Mouse (Mus musculus) heart, adult 2 months (tissue): ENCODE data around the gene Wdr1. TPM values are rescaled to one million over a fixed set of nuclear protein-coding genes. Genes with fewer than 3 reads are reported as not detected.

Source experiments
- DNase-seq, 2 experiments: peaks; one replicate each; pipeline ENCODE4 v3.0.0; 2021
- H3K27ac ChIP-seq: fragments of 200-600 bp; 2 replicates; pipeline ENCODE4 v1.8.1; 2022
- H3K27me3 ChIP-seq: fragments of 200-500 bp; 2 replicates; pipeline ENCODE4 v1.6.1; 2012; ENCODE audit warnings: mild to moderate bottlenecking, low read length, inconsistent platforms, mixed read lengths; ENCODE audit not compliant: control insufficient read depth, insufficient read depth
- H3K36me3 ChIP-seq: fragments of 200-500 bp; 2 replicates; pipeline ENCODE4 v1.6.1; 2012; ENCODE audit warnings: low read length, inconsistent platforms; ENCODE audit not compliant: control insufficient read depth, insufficient read depth
- H3K4me1 ChIP-seq: fragments of 200-500 bp; 2 replicates; pipeline ENCODE4 v1.6.1; 2011; ENCODE audit warnings: low read length; ENCODE audit not compliant: control insufficient read depth, insufficient read depth
- H3K4me3 ChIP-seq: fragments of 200-600 bp; 2 replicates; pipeline ENCODE4 v1.8.1; 2022
- H3K79me2 ChIP-seq: fragments of 200-500 bp; replicated peaks from 2 replicates; pipeline ENCODE4 v1.6.1; 2012; ENCODE audit warnings: mild to moderate bottlenecking, inconsistent platforms, low read length, moderate library complexity, mixed read lengths; ENCODE audit not compliant: control insufficient read depth, insufficient read depth
- H3K9ac ChIP-seq: fragments of 200-500 bp; 2 replicates; pipeline ENCODE4 v1.6.1; 2012; ENCODE audit warnings: low read depth, mild to moderate bottlenecking, control low read depth, inconsistent platforms, low read length, mixed read lengths
- CTCF ChIP-seq: fragments of 200-600 bp; IDR thresholded peaks from 2 replicates; pipeline ENCODE4 v1.8.1; 2022; ENCODE audit warnings: antibody characterized with exemption, mild to moderate bottlenecking, moderate library complexity
- EP300 ChIP-seq: fragments of 200-500 bp; IDR thresholded peaks from 2 replicates; pipeline ENCODE4 v1.6.1; 2011; ENCODE audit warnings: low read depth, low read length, control low read depth; ENCODE audit not compliant: insufficient read depth
- POLR2A ChIP-seq: fragments of 200-500 bp; IDR thresholded peaks from 2 replicates; pipeline ENCODE4 v1.6.1; 2011; ENCODE audit warnings: mild to moderate bottlenecking, low read depth, low read length, control low read depth; ENCODE audit not compliant: insufficient read depth
- WGBS: fragments of 180-500 bp; shearing (Covaris S2); methylation state at CpG from one replicate; pipeline ENCODE4 v1.1.7; 2018; 5-methylcytosine and 5-hydroxymethylcytosine counted together
- intact Hi-C: fragments of 180-260 bp; cut with DNase I; formaldehyde crosslinking; loops from one replicate; pipeline ENCODE4 v1.15.1; 2025
- polyA plus RNA-seq: library from polyadenylated mRNA; depleted of rRNA; stranded (reverse); fragments of >200 nt; gene quantifications from 2 replicates; pipeline ENCODE4 v1.2.3, GENCODE M21; 2012
- total RNA-seq, 2 experiments: library from RNA; stranded (reverse); gene quantifications; 2 replicates each; pipeline ENCODE4 v1.2.3; 2021

Wdr1 gene
- total and polyA plus RNA-seq, 3 experiments = 105 to 119 (median 107) TPM

- Histone ChIP-seq H3K36me3 (no peaks in the 10 kb centered on the region), H3K4me3 (no peak overlapping the region), H3K79me2 (no peaks in the 10 kb centered on the region), H3K4me1 (no peaks in the 10 kb centered on the region), H3K27ac (no peak overlapping the region), H3K9ac (no peak overlapping the region), H3K27me3 (no peaks in the 10 kb centered on the region)
- 42% methylated on average over 4 of the region's 4 CpGs for WGBS
- intact Hi-C loops = no loop called here
- no peak for DNase-seq
- no peak for TF ChIP-seq POLR2A
- TF ChIP-seq EP300 = no peak
- TF ChIP-seq CTCF = no peak
Measured at GRCm38 (mm10) chr5:38509568-38509967, 53.5 kb downstream of the Wdr1 start.

- H3K4me1 ChIP-seq = no peaks in the 10 kb centered on the region
- no peaks in the 10 kb centered on the region for H3K36me3 ChIP-seq
- no peak overlapping the region for H3K27ac ChIP-seq
- no peak overlapping the region for H3K9ac ChIP-seq
- H3K79me2 ChIP-seq = no peaks in the 10 kb centered on the region
- DNase-seq = peak in 1 of 2 experiments; percentile 25
- no peak for TF ChIP-seq CTCF
- TF ChIP-seq POLR2A = no peak
- TF ChIP-seq EP300 = no peak
- H3K4me3 ChIP-seq = no peak overlapping the region
- 56% methylated on average over 3 of the region's 3 CpGs for WGBS
- intact Hi-C loops = no loop called here
- no peaks in the 10 kb centered on the region; the same call in 1 of the 2 replicates for H3K27me3 ChIP-seq
Measured at GRCm38 (mm10) chr5:38505435-38505765, 57.6 kb downstream of the Wdr1 start.

GRCm38 (mm10) chr5:38504747-38505434 lies 58.1 kb downstream of the Wdr1 start:
- WGBS = 60% methylated on average over 6 of the region's 6 CpGs
- no peak for DNase-seq
- TF ChIP-seq POLR2A = no peak
- no peaks in the 10 kb centered on the region for H3K4me1 ChIP-seq
- no peak overlapping the region for H3K4me3 ChIP-seq
- H3K36me3 ChIP-seq = no peaks in the 10 kb centered on the region
- no peak overlapping the region for H3K9ac ChIP-seq
- H3K27ac ChIP-seq = no peak overlapping the region
- H3K27me3 ChIP-seq = no peaks in the 10 kb centered on the region; the same call in 1 of the 2 replicates
- intact Hi-C loops = no loop called here
- no peaks in the 10 kb centered on the region for H3K79me2 ChIP-seq

- WGBS = 53% methylated on average over 1 of the region's 1 CpGs
- intact Hi-C loops = no loop called here
- H3K36me3 ChIP-seq = no peaks in the 10 kb centered on the region
- no peak overlapping the region for H3K9ac ChIP-seq
- no peak for TF ChIP-seq CTCF
- TF ChIP-seq EP300 = no peak
- TF ChIP-seq POLR2A = no peak
- DNase-seq = peak in 1 of 2 experiments; percentile 29
- no peak overlapping the region for H3K4me3 ChIP-seq
- no peaks in the 10 kb centered on the region; the same call in 1 of the 2 replicates for H3K27me3 ChIP-seq
- no peak overlapping the region for H3K27ac ChIP-seq
- H3K79me2 ChIP-seq = no peaks in the 10 kb centered on the region
- no peaks in the 10 kb centered on the region for H3K4me1 ChIP-seq
Measured at GRCm38 (mm10) chr5:38504116-38504515, 58.9 kb downstream of the Wdr1 start.

- intact Hi-C loops = no loop called here
- Histone ChIP-seq H3K4me3 (no peak within 1 kb of the TSS), H3K79me2 (no peaks in the 10 kb centered on the region), H3K4me1 (no peaks in the 10 kb centered on the region), H3K9ac (no peak within 1 kb of the TSS), H3K27ac (no peak within 1 kb of the TSS), H3K36me3 (no peaks in the 10 kb centered on the region), H3K27me3 (no peaks in the 10 kb centered on the region; the same call in 1 of the 2 replicates)
- WGBS = 84% methylated on average over 4 of the region's 4 CpGs
- no peak for DNase-seq
- no peak for TF ChIP-seq EP300
- TF ChIP-seq POLR2A = no peak
Measured at GRCm38 (mm10) chr5:38502992-38503391, 60.0 kb downstream of the Wdr1 start, which contains the start of gene Slc2a9. Gene Slc2a9, minus strand, starts transcription at chr5:38503143.

GRCm38 (mm10) chr5:38500043-38500442 lies 63.0 kb downstream of the Wdr1 start:
- H3K79me2 ChIP-seq = no peaks in the 10 kb centered on the region
- no peaks in the 10 kb centered on the region for H3K4me1 ChIP-seq
- no peak overlapping the region for H3K9ac ChIP-seq
- H3K36me3 ChIP-seq = no peaks in the 10 kb centered on the region
- H3K27me3 ChIP-seq = no peaks in the 10 kb centered on the region; the same call in 1 of the 2 replicates
- DNase-seq = no peak
- 91% methylated on average over 8 of the region's 8 CpGs for WGBS
- TF ChIP-seq CTCF (no peak), EP300 (no peak), POLR2A (no peak)
- no peak overlapping the region for H3K4me3 ChIP-seq
- intact Hi-C loops = no loop called here
- no peak overlapping the region for H3K27ac ChIP-seq
